Mouse (Mus musculus): ENCODE measurements at regions not wholly inside any gene's neighbourhood (a gene's known extent, or its start where the extent isn't known, plus 50 kb on each side); places are given as distances from the start of the nearest gene placed in this dataset.

DNA sequence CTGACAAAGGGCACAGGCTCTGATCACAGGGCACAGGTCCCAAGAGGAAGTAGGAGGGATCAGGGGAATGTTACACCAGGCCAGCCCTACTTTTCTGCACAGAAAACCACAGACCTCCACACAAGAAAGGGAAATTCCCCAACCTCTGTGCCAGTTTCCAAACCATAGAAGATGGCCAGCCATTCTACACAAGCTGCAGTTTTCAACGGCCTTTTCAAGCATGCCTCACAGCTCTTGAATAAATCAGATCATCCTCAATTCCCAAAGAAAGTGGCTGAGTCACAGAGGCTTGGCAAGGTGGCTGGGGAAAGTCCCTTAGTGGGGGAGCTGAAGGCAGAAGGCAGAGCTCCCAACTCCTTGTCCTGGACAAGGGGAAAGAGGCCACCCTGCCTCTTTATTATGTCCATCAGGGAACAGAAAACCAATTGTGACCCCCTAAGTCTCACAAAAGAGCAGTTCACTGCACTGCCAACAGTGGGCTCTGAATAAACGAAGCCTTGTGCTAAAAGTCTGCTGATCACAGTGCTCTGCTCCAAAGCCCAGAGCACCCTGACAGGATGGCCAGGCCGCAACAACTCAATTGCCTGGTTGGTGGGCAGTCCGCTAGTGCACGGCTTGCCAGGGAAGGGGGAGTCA, 120.0 kb upstream of the Cd180 start:
- TF ChIP-seq CTCF (IDR thresholded peaks at IDR 0.05; ENCODE audit: low read depth) (no peak), EP300 (IDR thresholded peaks at IDR 0.05; ENCODE audit: low read depth) (no peak)

Measured in liver, postnatal 0 days (tissue).